Mouse (Mus musculus) neural tube, embryonic 14.5 days (tissue): ENCODE results near the gene Irf9. TPM values are rescaled to one million over a fixed set of nuclear protein-coding genes. Genes with fewer than 3 reads are reported as not detected.

Experiments
- ATAC-seq: fragments of 200-750 bp; cut with Nextera tagmentation; 2 replicates; pipeline ENCODE4 v1.8.0; 2017; ENCODE audit warnings: low read depth, mild to moderate bottlenecking, moderate TSS enrichment, moderate library complexity
- H3K27ac ChIP-seq: fragments of 300-500 bp; sonication (generic); 2 replicates; pipeline ENCODE4 v1.5.1; 2014; ENCODE audit warnings: low read depth, mild to moderate bottlenecking, control low read depth, low read length, moderate library complexity, mixed read lengths
- H3K27me3 ChIP-seq: fragments of 300-500 bp; sonication (generic); 2 replicates; pipeline ENCODE4 v1.6.1; 2014; ENCODE audit warnings: low read length; ENCODE audit not compliant: control insufficient read depth, insufficient read depth
- H3K36me3 ChIP-seq: fragments of 300-500 bp; sonication (generic); 2 replicates; pipeline ENCODE4 v1.6.1; 2014; ENCODE audit warnings: low read length, mixed read lengths; ENCODE audit not compliant: control insufficient read depth, insufficient read depth
- H3K4me1 ChIP-seq: fragments of 300-500 bp; sonication (generic); 2 replicates; pipeline ENCODE4 v1.6.1; 2014; ENCODE audit warnings: low read length; ENCODE audit not compliant: control insufficient read depth, insufficient read depth
- H3K4me2 ChIP-seq: fragments of 300-500 bp; sonication (generic); 2 replicates; pipeline ENCODE4 v1.6.1; 2014; ENCODE audit warnings: mild to moderate bottlenecking, low read depth, low read length, control low read depth
- H3K4me3 ChIP-seq: fragments of 300-500 bp; sonication (generic); 2 replicates; pipeline ENCODE4 v1.5.1; 2014; ENCODE audit warnings: low read depth, low read length, control low read depth, mixed read lengths
- H3K9ac ChIP-seq: fragments of 300-500 bp; sonication (generic); replicated peaks from 2 replicates; pipeline ENCODE4 v1.6.1; 2014; ENCODE audit warnings: low read depth, mild to moderate bottlenecking, control low read depth, low read length, mixed read lengths
- H3K9me3 ChIP-seq: fragments of 300-500 bp; sonication (generic); 2 replicates; pipeline ENCODE4 v1.6.1; 2016; ENCODE audit warnings: low read length; ENCODE audit not compliant: control insufficient read depth
- WGBS: fragments of 180-500 bp; shearing (Covaris S2); extraction: QIAGEN DNeasy Blood & Tissue Kit; methylation state at CpG from one replicate; pipeline ENCODE4 v1.1.7; 2014; 5-methylcytosine and 5-hydroxymethylcytosine counted together
- polyA plus RNA-seq: library from polyadenylated mRNA; unstranded; fragments of >200 nt; fragmentation: Nextera tagmentation; extraction: Ambion mirVana; gene quantifications from 2 replicates; pipeline ENCODE4 v1.2.1, GENCODE M21; 2014

Irf9 gene
- polyA plus RNA-seq, 1 experiment from 2014 or later: 6.6 TPM

- Histone ChIP-seq H3K4me3 (peak overlapping the region; percentile 64; the same call in 1 of the 2 replicates), H3K27me3 (no peaks in the 10 kb centered on the region), H3K4me1 (peaks cover 16% of the 10 kb centered on the region), H3K9ac (no peak overlapping the region), H3K36me3 (peaks cover 29% of the 10 kb centered on the region), H3K4me2 (no peak overlapping the region), H3K27ac (no peak overlapping the region), H3K9me3 (no peaks in the 10 kb centered on the region)
- WGBS: 88% methylated on average over 10 of the region's 10 CpGs
- no peak for ATAC-seq
These were observed 41.5 kb upstream of the Irf9 start for GRCm38 (mm10) chr14:55561860-55562259.

GRCm38 (mm10) chr14:55563249-55563648, 40.1 kb upstream of the Irf9 start:
- Histone ChIP-seq H3K27ac (no peak overlapping the region), H3K4me2 (no peak overlapping the region), H3K9me3 (no peaks in the 10 kb centered on the region), H3K4me3 (no peak overlapping the region), H3K27me3 (no peaks in the 10 kb centered on the region), H3K4me1 (peaks cover 16% of the 10 kb centered on the region), H3K36me3 (peaks cover 39% of the 10 kb centered on the region), H3K9ac (no peak overlapping the region)
- WGBS: 88% methylated on average over 11 of the region's 11 CpGs
- no peak for ATAC-seq

- no peaks in the 10 kb centered on the region for H3K27me3 ChIP-seq
- no peak overlapping the region for H3K4me2 ChIP-seq
- 87% methylated on average over 3 of the region's 3 CpGs for WGBS
- H3K4me1 ChIP-seq: peaks cover 12% of the 10 kb centered on the region
- no peak for ATAC-seq
- no peak overlapping the region for H3K4me3 ChIP-seq
- H3K27ac ChIP-seq: no peak overlapping the region
- no peak overlapping the region for H3K9ac ChIP-seq
- H3K9me3 ChIP-seq: no peaks in the 10 kb centered on the region
- H3K36me3 ChIP-seq: peaks cover 49% of the 10 kb centered on the region
These were observed 37.6 kb upstream of the Irf9 start for GRCm38 (mm10) chr14:55565748-55566147.

- no peaks in the 10 kb centered on the region for H3K4me1 ChIP-seq
These were observed 35.9 kb upstream of the Irf9 start for GRCm38 (mm10) chr14:55567496-55567895.

GRCm38 (mm10) chr14:55570588-55570987, 32.8 kb upstream of the Irf9 start:
- WGBS: 98% methylated on average over 2 of the region's 2 CpGs
- H3K27me3 ChIP-seq: no peaks in the 10 kb centered on the region
- H3K9ac ChIP-seq: no peak overlapping the region
- no peak overlapping the region for H3K4me2 ChIP-seq
- no peaks in the 10 kb centered on the region for H3K4me1 ChIP-seq
- H3K4me3 ChIP-seq: no peak overlapping the region
- H3K36me3 ChIP-seq: peaks cover 31% of the 10 kb centered on the region
- no peaks in the 10 kb centered on the region for H3K9me3 ChIP-seq
- ATAC-seq: no peak
- no peak overlapping the region for H3K27ac ChIP-seq

More at GRCm38 (mm10) chr14:55567496-55567895, 35.9 kb upstream of the Irf9 start:
- no peak overlapping the region for H3K27ac ChIP-seq
- H3K36me3 ChIP-seq: peaks cover 49% of the 10 kb centered on the region
- no peak for ATAC-seq
- H3K27me3 ChIP-seq: no peaks in the 10 kb centered on the region
- WGBS: 93% methylated on average over 3 of the region's 3 CpGs
- no peak overlapping the region for H3K4me2 ChIP-seq
- H3K9me3 ChIP-seq: no peaks in the 10 kb centered on the region
- H3K4me3 ChIP-seq: no peak overlapping the region
- no peak overlapping the region for H3K9ac ChIP-seq

GRCm38 (mm10) chr14:55571760-55572159, 31.6 kb upstream of the Irf9 start:
- ATAC-seq: no peak
- Histone ChIP-seq H3K4me1 (no peaks in the 10 kb centered on the region), H3K9me3 (no peaks in the 10 kb centered on the region), H3K4me3 (no peak overlapping the region), H3K4me2 (no peak overlapping the region), H3K27me3 (no peaks in the 10 kb centered on the region), H3K36me3 (peaks cover 22% of the 10 kb centered on the region), H3K27ac (no peak overlapping the region), H3K9ac (no peak overlapping the region)

- H3K9me3 ChIP-seq: no peaks in the 10 kb centered on the region
- ATAC-seq: no peak
- peaks cover 3% of the 10 kb centered on the region; the same call in 1 of the 2 replicates for H3K4me1 ChIP-seq
- no peaks in the 10 kb centered on the region for H3K36me3 ChIP-seq
- H3K9ac ChIP-seq: no peak within 1 kb of the TSS
- no peaks in the 10 kb centered on the region for H3K27me3 ChIP-seq
- H3K27ac ChIP-seq: no peak within 1 kb of the TSS
- H3K4me2 ChIP-seq: no peak within 1 kb of the TSS
- no peak within 1 kb of the TSS for H3K4me3 ChIP-seq
- WGBS: 75% methylated on average over 8 of the region's 8 CpGs
These were observed 28.1 kb upstream of the Irf9 start, which contains the start of gene Fitm1 for GRCm38 (mm10) chr14:55575302-55575701. Fitm1 (plus strand) TSS chr14:55575617.

- Histone ChIP-seq H3K36me3 (0 out of 2 replicates have a peak, but pooled peaks cover 3% of the 10 kb centered on the region), H3K27me3 (no peaks in the 10 kb centered on the region), H3K4me3 (no peak overlapping the region), H3K4me1 (peaks cover 3% of the 10 kb centered on the region; the same call in 1 of the 2 replicates), H3K27ac (no peak overlapping the region), H3K4me2 (no peak overlapping the region), H3K9ac (no peak overlapping the region), H3K9me3 (no peaks in the 10 kb centered on the region)
- no peak for ATAC-seq
- 83% methylated on average over 13 of the region's 13 CpGs for whole genome bisulfite sequencing
These were observed 27.7 kb upstream of the Irf9 start for GRCm38 (mm10) chr14:55575711-55576110.

- 84% methylated on average over 16 of the region's 16 CpGs for WGBS
These were observed 27.0 kb upstream of the Irf9 start for GRCm38 (mm10) chr14:55576376-55576775.

More at GRCm38 (mm10) chr14:55576376-55576775, 27.0 kb upstream of the Irf9 start:
- Histone ChIP-seq H3K4me1 (peaks cover 3% of the 10 kb centered on the region; the same call in 1 of the 2 replicates), H3K27ac (no peak overlapping the region), H3K27me3 (no peaks in the 10 kb centered on the region), H3K36me3 (peaks cover 7% of the 10 kb centered on the region; the same call in 1 of the 2 replicates), H3K9ac (no peak overlapping the region), H3K9me3 (no peaks in the 10 kb centered on the region), H3K4me2 (no peak overlapping the region), H3K4me3 (no peak overlapping the region)
- ATAC-seq: no peak
